In the genomic region with DNA sequence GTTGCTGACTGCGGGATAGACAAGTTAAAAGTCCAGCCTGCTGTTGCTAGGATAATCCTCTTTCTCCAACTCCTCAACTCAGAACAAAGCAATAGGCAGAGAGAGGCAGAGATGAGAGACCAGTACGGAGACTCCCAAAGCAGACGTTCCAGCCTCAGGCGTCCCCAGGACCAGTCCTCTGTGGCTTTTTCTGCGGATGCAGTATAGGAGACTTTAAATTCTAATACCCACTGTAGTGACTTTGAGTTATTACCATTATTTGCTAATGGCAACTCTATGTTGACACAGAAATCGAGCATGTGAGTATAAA, we compare ENCODE assay signal across 24 mouse cellular contexts. TPM values are rescaled to one million over a fixed set of nuclear protein-coding genes. Genes with fewer than 3 reads are reported as not detected.
DNase-seq lines count a peak whose midpoint lies in the region; ATAC-seq and TF ChIP-seq lines count a peak whose summit lies in the region.
"Had no signal": no experiment of that assay in that cellular context is flagged by ENCODE, and none has a peak within 500 bp of the region (broad histone marks: within the 10 kb centered on the region; RNA-seq: fewer than 3 reads in every experiment).

No protein-coding gene starts in this region.

- ATAC-seq in hindbrain, embryonic 14.5 days (ENCODE audit: low FRiP score), result no peak
- peak; percentile 48 for ATAC-seq in lung, embryonic 16.5 days (ENCODE audit: low read depth)
- peak; percentile 73 for ATAC-seq in midbrain, embryonic 13.5 days
- ATAC-seq: intestine, postnatal 0 days; lung, postnatal 0 days had no signal

- no peak overlapping the region for H3K9ac ChIP-seq in hindbrain, embryonic 14.5 days
- no peak overlapping the region for H3K9ac ChIP-seq in lung, embryonic 16.5 days (ENCODE audit: low read length)
- H3K9ac ChIP-seq in midbrain, embryonic 13.5 days (replicated peaks), result no peak overlapping the region
- H3K9ac ChIP-seq: embryonic facial prominence, embryonic 15.5 days; forebrain, embryonic 13.5 days; heart, embryonic 13.5 days; liver, embryonic 14.5 days; neural tube, embryonic 13.5 days had no signal

- no peak for DNase-seq in hindbrain, embryonic 10.5 days (ENCODE audit: low spot score)
- no peak for DNase-seq in hindbrain, embryonic 14.5 days (ENCODE audit: low spot score)
- no peak for DNase-seq in lung, adult 2 months
- no peak for DNase-seq in urinary bladder, postnatal 14 days (ENCODE audit: low spot score)
- DNase-seq in heart, adult 11 months, result no peak
- DNase-seq: adrenal gland, postnatal 25 days; cerebellum, adult 11-12 months; cerebellum, postnatal 10 days; heart, postnatal 10 days; kidney, adult 9 months; kidney, postnatal 10 days; layer of hippocampus, adult 9-11 months; liver; thymus, postnatal 4 days had no signal

- H3K4me2 ChIP-seq in hindbrain, embryonic 14.5 days (replicated peaks), result no peak overlapping the region
- H3K4me2 ChIP-seq in lung, embryonic 16.5 days (ENCODE audit: low read depth, low read length), result no peak overlapping the region
- H3K4me2 ChIP-seq in midbrain, embryonic 13.5 days (replicated peaks), result 0 out of 2 replicates have a peak overlapping the region, but pooled peaks have one; percentile 12
- H3K4me2 ChIP-seq: embryonic facial prominence, embryonic 15.5 days; forebrain, embryonic 13.5 days; heart, embryonic 13.5 days; neural tube, embryonic 13.5 days had no signal

- no peaks in the 10 kb centered on the region for H3K9me3 ChIP-seq in hindbrain, embryonic 10.5 days
- H3K9me3 ChIP-seq in hindbrain, embryonic 14.5 days (ENCODE audit: control insufficient read depth, low read length), result no peaks in the 10 kb centered on the region
- no peaks in the 10 kb centered on the region for H3K9me3 ChIP-seq in lung, embryonic 16.5 days (ENCODE audit: control insufficient read depth, low read length)
- no peaks in the 10 kb centered on the region for H3K9me3 ChIP-seq in midbrain, embryonic 13.5 days
- H3K9me3 ChIP-seq: embryonic facial prominence, embryonic 15.5 days; forebrain, embryonic 13.5 days; heart, embryonic 13.5 days; neural tube, embryonic 13.5 days had no signal

- H3K27ac ChIP-seq in hindbrain, embryonic 10.5 days, result 0 out of 2 replicates have a peak overlapping the region, but pooled peaks have one; percentile 45
- H3K27ac ChIP-seq in hindbrain, embryonic 14.5 days, result no peak overlapping the region
- H3K27ac ChIP-seq in lung, embryonic 16.5 days (ENCODE audit: low read length), result no peak overlapping the region
- H3K27ac ChIP-seq in midbrain, embryonic 13.5 days, result peak overlapping the region; percentile 72
- peak overlapping the region; percentile 60 for H3K27ac ChIP-seq in olfactory bulb, adult 2 months (ENCODE audit: insufficient read depth, low read depth, low read length)
- H3K27ac ChIP-seq: embryonic facial prominence, embryonic 15.5 days; forebrain, embryonic 13.5 days; heart, embryonic 13.5 days; liver, embryonic 14.5 days; neural tube, embryonic 13.5 days had no signal

- TF ChIP-seq POLR2A in lung, adult 2 months (IDR thresholded peaks at IDR 0.05; ENCODE audit: borderline replicate concordance, extremely low read depth, low read depth, low read length), result no peak
- TF ChIP-seq POLR2A in olfactory bulb, adult 2 months (IDR thresholded peaks at IDR 0.05; ENCODE audit: insufficient read depth, low read depth, low read length), result no peak

- H3K27me3 ChIP-seq in hindbrain, embryonic 10.5 days (ENCODE audit: insufficient read depth, poor library complexity, severe bottlenecking), result no peaks in the 10 kb centered on the region
- no peaks in the 10 kb centered on the region for H3K27me3 ChIP-seq in hindbrain, embryonic 14.5 days (ENCODE audit: control insufficient read depth, insufficient read depth, low read length)
- H3K27me3 ChIP-seq in lung, embryonic 16.5 days (ENCODE audit: control insufficient read depth, insufficient read depth, low read depth, low read length), result no peaks in the 10 kb centered on the region
- no peaks in the 10 kb centered on the region for H3K27me3 ChIP-seq in midbrain, embryonic 13.5 days
- H3K27me3 ChIP-seq: embryonic facial prominence, embryonic 15.5 days; forebrain, embryonic 13.5 days; heart, embryonic 13.5 days; neural tube, embryonic 13.5 days had no signal

- no peak for TF ChIP-seq CTCF in lung, adult 2 months (IDR thresholded peaks at IDR 0.05; ENCODE audit: insufficient read depth, low read length)
- TF ChIP-seq CTCF in olfactory bulb, adult 2 months (IDR thresholded peaks at IDR 0.05; ENCODE audit: insufficient read depth, low read depth, low read length), result no peak

- WGBS in hindbrain, embryonic 10.5 days, result 87% methylated on average over 6 of the region's 6 CpGs
- WGBS in hindbrain, embryonic 14.5 days, result 67% methylated on average over 6 of the region's 6 CpGs
- WGBS in lung, embryonic 16.5 days, result 50% methylated on average over 6 of the region's 6 CpGs
- WGBS in lung, adult 2 months, result 71% methylated on average over 6 of the region's 6 CpGs
- 46% methylated on average over 6 of the region's 6 CpGs for WGBS in midbrain, embryonic 13.5 days
- 64% methylated on average over 6 of the region's 6 CpGs for WGBS in olfactory bulb, adult 2 months

- peaks cover 15% of the 10 kb centered on the region; the same call in 1 of the 2 replicates for H3K4me1 ChIP-seq in hindbrain, embryonic 10.5 days (replicated peaks)
- H3K4me1 ChIP-seq in hindbrain, embryonic 14.5 days (replicated peaks; ENCODE audit: control insufficient read depth, insufficient read depth, low read length), result peaks cover 13% of the 10 kb centered on the region
- H3K4me1 ChIP-seq in lung, embryonic 16.5 days (replicated peaks; ENCODE audit: control insufficient read depth, insufficient read depth, low read length), result peaks cover 13% of the 10 kb centered on the region; the same call in 1 of the 2 replicates
- no peaks in the 10 kb centered on the region for H3K4me1 ChIP-seq in lung, adult 2 months (ENCODE audit: control insufficient read depth, insufficient read depth, low read length)
- H3K4me1 ChIP-seq in midbrain, embryonic 13.5 days (replicated peaks), result peaks cover 20% of the 10 kb centered on the region
- H3K4me1 ChIP-seq in olfactory bulb, adult 2 months (ENCODE audit: control insufficient read depth, insufficient read depth, low read length), result peaks cover 8% of the 10 kb centered on the region
- H3K4me1 ChIP-seq: embryonic facial prominence, embryonic 15.5 days had no signal

- H3K4me3 ChIP-seq in hindbrain, embryonic 10.5 days, result no peak overlapping the region
- no peak overlapping the region for H3K4me3 ChIP-seq in hindbrain, embryonic 14.5 days (replicated peaks; ENCODE audit: low read length)
- no peak overlapping the region for H3K4me3 ChIP-seq in lung, embryonic 16.5 days (ENCODE audit: low read length)
- no peak overlapping the region for H3K4me3 ChIP-seq in lung, adult 2 months (replicated peaks; ENCODE audit: extremely low read depth, low read depth, low read length)
- H3K4me3 ChIP-seq in midbrain, embryonic 13.5 days (replicated peaks), result no peak overlapping the region
- no peak overlapping the region for H3K4me3 ChIP-seq in olfactory bulb, adult 2 months (ENCODE audit: insufficient read depth, low read depth, low read length)
- H3K4me3 ChIP-seq: embryonic facial prominence, embryonic 15.5 days; forebrain, embryonic 13.5 days; heart, embryonic 13.5 days; neural tube, embryonic 13.5 days had no signal

- no peaks in the 10 kb centered on the region for H3K36me3 ChIP-seq in hindbrain, embryonic 10.5 days
- H3K36me3 ChIP-seq in hindbrain, embryonic 14.5 days (replicated peaks; ENCODE audit: control insufficient read depth, insufficient read depth), result no peaks in the 10 kb centered on the region
- no peaks in the 10 kb centered on the region for H3K36me3 ChIP-seq in lung, embryonic 16.5 days (ENCODE audit: control insufficient read depth, insufficient read depth, low read length)
- no peaks in the 10 kb centered on the region for H3K36me3 ChIP-seq in midbrain, embryonic 13.5 days
- H3K36me3 ChIP-seq: embryonic facial prominence, embryonic 15.5 days; heart, embryonic 13.5 days; neural tube, embryonic 13.5 days had no signal

RNA-seq across cellular contexts. Expression of gene Amigo2, which starts 35.4 kb away (rescaled TPM):
- polyA plus RNA-seq in hindbrain, embryonic 10.5 days (2016; fragmentation: Nextera tagmentation; extraction: Ambion mirVana), result 5.0 and 5.9 TPM in 2 replicates
- polyA plus RNA-seq in hindbrain, embryonic 14.5 days (2014; fragmentation: Nextera tagmentation; extraction: Ambion mirVana), result 11.5 and 12.2 TPM in 2 replicates
- 4.6 and 5.2 TPM in 2 replicates for polyA plus RNA-seq in lung, embryonic 16.5 days (2015; fragmentation: Nextera tagmentation; extraction: Ambion mirVana)
- 4.2 and 4.9 TPM in 2 replicates for polyA plus RNA-seq in lung, adult 2 months (2012; rRNA removed)
- polyA plus RNA-seq in midbrain, embryonic 13.5 days (2015; fragmentation: Nextera tagmentation; extraction: Ambion mirVana), result 8.2 and 9.6 TPM in 2 replicates
- polyA plus RNA-seq in olfactory bulb, adult 2 months (2012; ENCODE audit: insufficient read depth, insufficient read length, low replicate concordance, missing spikeins), result not detected in 2 replicates

RNA-seq across cellular contexts. Expression of gene Pced1b, which starts 35.6 kb away (rescaled TPM):
- 3.4 and 3.5 TPM in 2 replicates for polyA plus RNA-seq in hindbrain, embryonic 10.5 days (2016; fragmentation: Nextera tagmentation; extraction: Ambion mirVana)
- 4.7 and 5.8 TPM in 2 replicates for polyA plus RNA-seq in hindbrain, embryonic 14.5 days (2014; fragmentation: Nextera tagmentation; extraction: Ambion mirVana)
- 6.0 and 6.1 TPM in 2 replicates for polyA plus RNA-seq in lung, embryonic 16.5 days (2015; fragmentation: Nextera tagmentation; extraction: Ambion mirVana)
- polyA plus RNA-seq in lung, adult 2 months (2012; rRNA removed), result 19.8 and 24.8 TPM in 2 replicates
- 4.0 and 4.7 TPM in 2 replicates for polyA plus RNA-seq in midbrain, embryonic 13.5 days (2015; fragmentation: Nextera tagmentation; extraction: Ambion mirVana)
- not detected in 2 replicates for polyA plus RNA-seq in olfactory bulb, adult 2 months (2012; ENCODE audit: insufficient read depth, insufficient read length, low replicate concordance, missing spikeins)

Comparison
In these comparisons a context has a peak if more than half of its experiments do, and no peak if none do; other contexts are left out.
1. H3K27ac ChIP-seq: peak in hindbrain, embryonic 10.5 days (single experiment), midbrain, embryonic 13.5 days (single experiment) and olfactory bulb, adult 2 months (single experiment); none in hindbrain, embryonic 14.5 days (single experiment) and lung, embryonic 16.5 days (single experiment).